Mouse (Mus musculus) testis, adult 2 months (tissue): ENCODE data around the gene Samd8. TPM values are rescaled to one million over a fixed set of nuclear protein-coding genes. Genes with fewer than 3 reads are reported as not detected.

Source experiments
- H3K27ac ChIP-seq: fragments of 200-500 bp; 2 replicates; pipeline ENCODE4 v1.5.1; 2012; ENCODE audit warnings: low read depth, low read length; ENCODE audit not compliant: control insufficient read depth, insufficient read depth
- H3K27me3 ChIP-seq: fragments of 200-500 bp; 2 replicates; pipeline ENCODE4 v1.6.1; 2012; ENCODE audit warnings: mild to moderate bottlenecking, low read length, moderate library complexity; ENCODE audit not compliant: control insufficient read depth, insufficient read depth
- H3K36me3 ChIP-seq: fragments of 200-500 bp; 2 replicates; pipeline ENCODE4 v1.6.1; 2012; ENCODE audit warnings: mild to moderate bottlenecking, low read length; ENCODE audit not compliant: control insufficient read depth, insufficient read depth
- H3K4me1 ChIP-seq: fragments of 200-500 bp; 2 replicates; pipeline ENCODE4 v1.6.1; 2012; ENCODE audit warnings: low read length; ENCODE audit not compliant: control insufficient read depth, insufficient read depth
- H3K4me3 ChIP-seq: fragments of 200-500 bp; 2 replicates; pipeline ENCODE4 v1.5.1; 2012; ENCODE audit warnings: low read depth, mild to moderate bottlenecking, low read length, moderate library complexity, mixed read lengths; ENCODE audit not compliant: control insufficient read depth
- CTCF ChIP-seq: fragments of 200-500 bp; IDR thresholded peaks from 2 replicates; pipeline ENCODE4 v1.5.1; 2012; ENCODE audit warnings: low read depth, mild to moderate bottlenecking, inconsistent platforms, low read length, moderate library complexity; ENCODE audit not compliant: control insufficient read depth, insufficient read depth, insufficient replicate concordance
- POLR2A ChIP-seq: fragments of 200-500 bp; IDR thresholded peaks from 2 replicates; pipeline ENCODE4 v1.6.1; 2012; ENCODE audit warnings: low read depth, mild to moderate bottlenecking, inconsistent platforms, low read length, moderate library complexity; ENCODE audit not compliant: control insufficient read depth
- polyA plus RNA-seq: library from polyadenylated mRNA; depleted of rRNA; stranded (reverse); fragments of >200 nt; gene quantifications from 2 replicates; pipeline ENCODE4 v1.2.3, GENCODE M21; 2012

Samd8 gene
- polyA plus RNA-seq, 1 experiment, result 118 TPM

DNA sequence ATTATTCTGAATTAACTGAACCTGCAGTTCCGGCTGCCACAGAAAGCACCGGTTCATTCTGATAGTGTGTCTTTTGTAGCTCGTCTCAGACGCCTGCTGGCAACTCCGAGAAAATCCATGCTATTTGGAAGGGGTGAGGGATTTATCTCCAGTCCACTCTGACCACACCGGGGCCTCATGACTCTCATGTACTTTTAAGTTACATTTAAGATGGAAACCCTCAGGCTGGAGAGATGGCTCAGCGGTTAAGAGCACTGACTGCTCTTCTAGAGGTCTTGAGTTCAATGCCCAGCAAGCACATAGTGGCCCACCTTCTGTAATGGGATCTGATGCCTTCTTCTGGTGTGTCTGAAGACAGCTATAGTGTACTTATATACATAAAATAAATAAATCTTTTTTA is 72.0 kb downstream of the Samd8 start:
- TF ChIP-seq CTCF (no peak), POLR2A (no peak)
- no peaks in the 10 kb centered on the region for H3K27me3 ChIP-seq
- no peak overlapping the region for H3K27ac ChIP-seq
- H3K4me3 ChIP-seq, result no peak overlapping the region
- H3K4me1 ChIP-seq, result no peaks in the 10 kb centered on the region
- no peaks in the 10 kb centered on the region for H3K36me3 ChIP-seq

DNA sequence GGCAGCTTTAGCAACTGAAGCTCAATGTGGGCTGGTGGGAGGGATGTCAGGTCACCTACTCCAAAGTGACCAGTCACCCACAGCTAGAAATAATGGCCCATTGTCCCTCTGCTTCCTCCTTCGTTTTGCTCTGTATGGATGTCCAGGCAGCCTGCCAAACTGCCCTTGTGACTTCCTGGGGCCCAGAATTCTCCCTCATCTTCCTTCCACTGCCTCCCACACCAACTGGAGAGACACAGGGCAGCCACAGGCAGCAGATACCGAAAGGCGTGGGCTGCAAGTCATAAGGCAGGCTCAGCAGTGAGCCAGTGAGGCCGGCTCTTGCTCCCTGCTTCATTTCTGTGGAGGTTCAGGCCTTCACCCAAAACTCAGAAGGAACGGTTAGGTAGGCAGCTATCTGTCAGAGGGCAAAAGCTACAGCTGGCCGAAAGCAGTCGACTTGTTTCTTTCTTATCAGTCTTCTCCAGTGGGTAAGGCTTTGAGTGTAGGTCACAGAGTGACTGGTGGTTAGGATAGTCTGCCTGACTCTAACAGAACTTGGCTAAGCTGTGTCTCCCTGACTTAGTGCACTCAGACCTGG is 72.6 kb downstream of the Samd8 start:
- Histone ChIP-seq H3K27ac (peak overlapping the region; percentile 5; the same call in 1 of the 2 replicates), H3K4me3 (no peak overlapping the region), H3K4me1 (no peaks in the 10 kb centered on the region), H3K27me3 (no peaks in the 10 kb centered on the region), H3K36me3 (no peaks in the 10 kb centered on the region)
- TF ChIP-seq POLR2A (no peak), CTCF (no peak)

DNA sequence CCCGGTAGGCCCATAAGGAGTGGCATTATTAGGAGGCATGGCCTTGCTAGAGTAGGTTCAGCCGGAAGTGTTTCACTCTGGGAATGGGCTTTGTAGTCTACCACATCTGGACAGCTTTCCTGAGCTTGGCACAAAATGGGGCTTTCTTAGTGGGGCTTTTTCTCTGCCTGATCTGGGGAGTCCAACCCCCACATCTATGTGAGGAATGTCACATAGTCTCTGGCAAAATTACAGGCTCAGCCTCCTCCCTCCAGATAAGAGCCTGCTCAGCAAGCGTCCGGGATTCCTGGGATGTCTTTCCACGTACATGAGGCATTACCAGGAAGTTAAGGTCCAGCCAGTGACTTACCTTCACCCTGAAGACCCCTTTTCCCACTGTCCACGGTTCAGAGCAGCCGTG is 73.6 kb downstream of the Samd8 start:
- H3K27me3 ChIP-seq, result no peaks in the 10 kb centered on the region
- TF ChIP-seq POLR2A (no peak), CTCF (no peak)
- no peaks in the 10 kb centered on the region for H3K4me1 ChIP-seq
- H3K27ac ChIP-seq, result no peak overlapping the region
- H3K4me3 ChIP-seq, result no peak overlapping the region
- no peaks in the 10 kb centered on the region for H3K36me3 ChIP-seq

DNA sequence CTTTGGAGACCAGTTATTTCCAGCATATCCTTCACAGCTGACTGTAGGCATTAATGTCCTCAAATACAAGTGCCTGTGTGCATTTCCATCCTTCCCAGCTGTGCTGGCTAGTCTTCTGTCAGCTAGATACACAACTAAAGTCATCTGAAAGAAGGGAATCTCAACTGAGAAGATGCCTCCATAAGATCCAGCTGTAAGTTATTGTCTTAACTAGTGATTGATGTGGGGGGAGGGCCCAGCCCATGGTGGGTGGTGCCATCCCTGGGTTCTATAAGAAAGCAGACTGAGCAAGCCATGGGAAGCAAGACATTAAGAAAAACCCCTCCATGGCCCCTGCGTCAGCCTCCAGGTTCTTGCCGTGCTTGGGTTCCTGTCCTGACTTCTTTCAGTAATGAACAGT is 74.6 kb downstream of the Samd8 start, which contains the start of gene Vdac2:
Vdac2 (plus strand) TSS at position 301 of the 400 bp plus-strand sequence.
- Histone ChIP-seq H3K27me3 (no peaks in the 10 kb centered on the region), H3K27ac (no peak within 1 kb of the TSS), H3K4me1 (no peaks in the 10 kb centered on the region), H3K36me3 (no peaks in the 10 kb centered on the region), H3K4me3 (no peak within 1 kb of the TSS)
- TF ChIP-seq POLR2A (no peak), CTCF (no peak)

DNA sequence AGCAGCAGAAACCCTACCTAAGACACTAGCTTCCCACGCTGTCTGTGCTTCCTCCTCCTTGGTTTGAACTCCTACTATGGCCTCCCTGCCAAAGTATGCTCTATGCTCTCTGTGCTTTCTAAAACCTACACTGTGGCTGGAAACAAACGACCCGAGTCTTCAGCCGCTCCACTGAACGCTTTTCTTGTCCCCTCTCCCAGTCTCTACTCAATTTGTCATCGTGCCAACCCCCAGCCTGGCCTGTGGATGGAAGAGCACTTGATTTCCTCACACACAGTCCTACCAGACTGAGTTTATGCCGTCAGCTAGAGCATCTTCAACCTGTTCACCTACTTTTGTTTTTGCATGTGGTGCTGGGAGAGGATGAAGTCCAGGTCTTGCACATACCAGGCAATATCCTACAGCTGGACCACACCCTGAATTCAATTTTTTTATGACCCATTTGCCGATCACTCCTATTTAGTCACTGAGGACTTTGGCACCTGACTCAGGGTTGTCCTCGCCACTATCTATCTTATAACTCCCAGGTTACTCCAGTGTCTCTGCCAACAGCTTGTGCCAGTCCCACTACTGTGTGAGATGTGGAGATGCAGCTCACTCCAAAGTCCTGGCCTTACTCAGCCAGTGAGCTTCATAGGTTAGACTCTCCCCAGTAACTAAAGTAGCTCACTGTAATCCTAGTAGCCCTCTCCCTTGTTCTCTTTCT is 75.6 kb downstream of the Samd8 start:
- Histone ChIP-seq H3K4me1 (peaks cover 2% of the 10 kb centered on the region; the same call in 1 of the 2 replicates), H3K4me3 (no peak overlapping the region), H3K27ac (no peak overlapping the region)

DNA sequence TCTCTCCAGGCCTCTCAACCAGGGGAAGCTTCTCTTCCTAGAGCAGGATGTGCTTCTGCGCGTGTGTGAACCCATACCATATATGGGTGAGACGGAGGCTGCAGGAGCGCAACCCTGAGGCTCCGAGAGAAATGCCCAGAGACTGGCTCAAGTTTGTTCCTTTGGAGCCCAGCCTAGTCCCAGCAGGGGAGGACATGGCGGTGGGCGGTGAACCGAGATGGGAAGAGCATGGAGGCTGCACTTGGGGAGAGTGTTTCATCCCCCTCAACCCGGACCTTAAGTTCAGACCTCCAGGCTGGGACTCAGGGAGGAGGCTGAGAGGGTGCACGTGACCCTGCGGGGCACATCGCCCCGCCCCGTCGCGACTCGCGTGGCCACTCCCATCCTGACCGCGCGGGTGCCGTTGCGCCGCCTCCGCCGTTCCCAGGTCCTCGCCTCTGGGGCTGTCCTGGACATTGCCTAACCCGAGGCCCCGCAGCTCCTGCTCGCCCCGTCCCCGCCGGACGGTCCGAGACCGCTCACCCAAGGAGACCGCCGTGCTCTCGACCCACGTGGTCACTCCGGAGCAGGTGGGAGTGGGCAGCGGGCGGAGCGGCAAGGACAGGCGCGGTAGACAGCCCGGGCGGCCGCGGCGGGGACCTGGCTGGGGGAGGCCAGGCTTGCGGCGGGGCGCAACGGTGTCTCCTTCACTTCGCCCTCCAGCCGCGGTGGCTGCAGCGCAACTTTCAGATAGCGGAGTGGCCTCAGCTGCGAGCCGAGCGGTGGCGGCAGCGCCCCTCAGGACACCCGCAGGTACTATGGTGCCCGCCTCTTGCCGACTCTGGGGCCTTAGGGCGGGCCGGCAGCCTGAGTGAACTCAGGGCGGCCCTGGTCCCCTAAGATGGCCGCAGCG is 80.8 kb downstream of the Samd8 start:
- peaks cover 3% of the 10 kb centered on the region; the same call in 1 of the 2 replicates for H3K36me3 ChIP-seq
- peaks cover 2% of the 10 kb centered on the region for H3K4me1 ChIP-seq
- H3K27me3 ChIP-seq, result no peaks in the 10 kb centered on the region
- peak overlapping the region; percentile 97 for H3K4me3 ChIP-seq
- H3K27ac ChIP-seq, result peak overlapping the region; percentile 98
- TF ChIP-seq POLR2A (peak; percentile 68), CTCF (no peak)

More for the DNA sequence above, 75.6 kb downstream of the Samd8 start:
- no peak for TF ChIP-seq CTCF
- H3K27me3 ChIP-seq, result no peaks in the 10 kb centered on the region
- no peaks in the 10 kb centered on the region for H3K36me3 ChIP-seq
